Mouse (Mus musculus) limb, embryonic 11.5 days (tissue): ENCODE results near the gene 3110001I22Rik. TPM values are rescaled to one million over a fixed set of nuclear protein-coding genes. Genes with fewer than 3 reads are reported as not detected.

Experiments
- polyA plus RNA-seq: library from polyadenylated mRNA; unstranded; fragments of >200 nt; fragmentation: Nextera tagmentation; extraction: Ambion mirVana; gene quantifications from 2 replicates; pipeline ENCODE4 v1.2.1, GENCODE M21; 2014

Gene 3110001I22Rik
- polyA plus RNA-seq, 1 experiment from 2014 or later = 9.9 TPM

Other genes with a start within 250 kb of the 3110001I22Rik start
- gene Parn, start 3.8 kb upstream of the 3110001I22Rik start, polyA plus RNA-seq = 41.7 and 45.5 TPM in 2 replicates
- gene Bfar, start 71 bp upstream of the 3110001I22Rik start, polyA plus RNA-seq = 39.2 and 41.3 TPM in 2 replicates
- not detected in 2 replicates for gene Pla2g10, start 59.1 kb downstream of the 3110001I22Rik start, polyA plus RNA-seq
- gene Rrn3, start 108.8 kb downstream of the 3110001I22Rik start, polyA plus RNA-seq = 75.0 and 85.3 TPM in 2 replicates
- 153 and 158 TPM in 2 replicates for gene Ntan1, start 146.9 kb downstream of the 3110001I22Rik start, polyA plus RNA-seq
- gene Pdxdc1, start 231.2 kb downstream of the 3110001I22Rik start, polyA plus RNA-seq = 84.4 and 87.6 TPM in 2 replicates
- gene Mpv17l, start 231.2 kb downstream of the 3110001I22Rik start, polyA plus RNA-seq = 2.6 and 3.1 TPM in 2 replicates